Mouse (Mus musculus) E14TG2a.4 (cell line): ENCODE measurements around the gene Pkn3.

Source experiments
- H3K27me3 ChIP-seq: 2 replicates; pipeline ENCODE4 v1.6.1; 2014; ENCODE audit warnings: low read length, control low read depth; ENCODE audit not compliant: insufficient read depth
- H3K36me3 ChIP-seq: 2 replicates; pipeline ENCODE4 v1.6.1; 2014; ENCODE audit warnings: low read length, control low read depth; ENCODE audit not compliant: insufficient read depth
- H3K4me1 ChIP-seq: replicated peaks from 2 replicates; pipeline ENCODE4 v1.6.1; 2014; ENCODE audit warnings: low read depth, low read length, control low read depth
- H3K4me3 ChIP-seq: replicated peaks from 2 replicates; pipeline ENCODE4 v1.5.1; 2014; ENCODE audit warnings: mild to moderate bottlenecking, low read length
- H3K9me3 ChIP-seq: 2 replicates; pipeline ENCODE4 v1.6.1; 2014; ENCODE audit warnings: low read length, control low read depth
- CTCF ChIP-seq: conservative IDR thresholded peaks from 2 replicates; pipeline ENCODE4 v1.5.1; 2014; ENCODE audit warnings: low read length
- NANOG ChIP-seq: IDR thresholded peaks from 2 replicates; pipeline ENCODE4 v1.6.1; 2014; ENCODE audit warnings: borderline replicate concordance, low read length, mixed read lengths
- POU5F1 ChIP-seq: IDR thresholded peaks from 2 replicates; pipeline ENCODE4 v1.6.1; 2014; ENCODE audit warnings: low read length, borderline replicate concordance

Pkn3 gene

DNA sequence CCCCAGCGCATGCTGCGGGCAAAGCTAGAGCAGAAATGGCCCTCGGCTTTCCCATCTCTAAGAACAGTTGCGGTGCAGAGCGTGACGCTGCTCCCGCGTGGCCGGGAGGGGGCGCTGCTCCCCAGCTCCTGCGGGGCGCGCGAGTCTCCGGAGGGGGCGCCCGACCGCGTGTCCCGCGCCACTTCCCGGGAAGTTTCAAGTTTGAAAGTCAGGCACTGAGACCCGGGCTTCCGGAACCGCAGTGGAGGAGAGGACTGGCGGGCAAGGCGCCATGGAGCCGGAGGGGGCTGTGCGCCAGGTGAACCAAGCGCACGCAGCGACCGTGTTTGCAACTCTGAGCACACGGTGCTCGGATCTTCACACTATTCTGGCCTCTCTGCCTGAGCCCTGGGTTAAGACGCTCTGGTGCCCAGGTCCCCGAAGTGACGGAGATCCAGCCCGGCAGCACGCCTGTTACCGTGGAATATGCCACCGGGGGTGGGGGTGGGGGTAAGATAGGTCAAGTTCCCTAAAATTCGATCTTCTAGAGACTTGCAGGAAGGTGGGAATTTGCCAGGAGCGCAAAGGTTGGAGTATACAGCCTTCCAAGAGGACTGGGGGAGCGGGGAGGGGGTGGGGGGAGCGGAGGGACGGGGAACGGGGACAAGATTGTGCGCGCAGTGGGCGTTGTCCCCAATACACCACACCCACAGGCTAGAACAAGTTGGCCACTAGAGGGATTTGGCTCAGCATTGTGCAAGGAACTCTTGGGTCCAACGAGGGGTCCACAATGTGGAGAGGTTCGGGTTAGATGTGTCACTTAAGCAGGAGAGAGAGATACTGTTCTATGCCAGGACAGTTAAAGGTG lies at the start of gene Pkn3:
Pkn3 (plus strand) TSS at position 183 of the 847 bp plus-strand sequence.
- peaks cover 5% of the 10 kb centered on the region; the same call in 1 of the 2 replicates for H3K27me3 ChIP-seq
- no peak for TF ChIP-seq POU5F1
- TF ChIP-seq NANOG, result no peak
- peak; percentile 49 for TF ChIP-seq CTCF
- H3K4me3 ChIP-seq, result peak within 1 kb of the TSS; percentile 91
- H3K4me1 ChIP-seq, result peaks cover 72% of the 10 kb centered on the region
- H3K9me3 ChIP-seq, result no peaks in the 10 kb centered on the region
- peaks cover 48% of the 10 kb centered on the region for H3K36me3 ChIP-seq

- Histone ChIP-seq H3K36me3 (peaks cover 95% of the 10 kb centered on the region), H3K4me3 (no peak overlapping the region), H3K4me1 (peaks cover 27% of the 10 kb centered on the region), H3K27me3 (no peaks in the 10 kb centered on the region), H3K9me3 (no peaks in the 10 kb centered on the region)
- peak; percentile 87 for TF ChIP-seq CTCF
- no peak for TF ChIP-seq NANOG
Observed at GRCm38 (mm10) chr2:30032244-30032846, 45.1 kb upstream of the Pkn3 start.

GRCm38 (mm10) chr2:30032957-30033356 lies 44.5 kb upstream of the Pkn3 start:
- no peak for TF ChIP-seq CTCF
- no peak for TF ChIP-seq NANOG
- TF ChIP-seq POU5F1, result no peak
- Histone ChIP-seq H3K9me3 (no peaks in the 10 kb centered on the region), H3K4me1 (peaks cover 27% of the 10 kb centered on the region), H3K36me3 (peaks cover 95% of the 10 kb centered on the region), H3K27me3 (no peaks in the 10 kb centered on the region), H3K4me3 (no peak overlapping the region)

- no peak for TF ChIP-seq NANOG
- TF ChIP-seq POU5F1, result no peak
- TF ChIP-seq CTCF, result no peak
- Histone ChIP-seq H3K36me3 (peaks cover 74% of the 10 kb centered on the region), H3K9me3 (no peaks in the 10 kb centered on the region), H3K4me1 (peaks cover 55% of the 10 kb centered on the region), H3K4me3 (no peak overlapping the region), H3K27me3 (no peaks in the 10 kb centered on the region)
Observed at GRCm38 (mm10) chr2:30037762-30038161, 39.7 kb upstream of the Pkn3 start.

GRCm38 (mm10) chr2:30038370-30038769 lies 39.1 kb upstream of the Pkn3 start:
- Histone ChIP-seq H3K4me3 (no peak overlapping the region), H3K36me3 (peaks cover 68% of the 10 kb centered on the region), H3K27me3 (no peaks in the 10 kb centered on the region), H3K4me1 (peaks cover 55% of the 10 kb centered on the region), H3K9me3 (no peaks in the 10 kb centered on the region)
- TF ChIP-seq CTCF (no peak), POU5F1 (no peak), NANOG (no peak)

DNA sequence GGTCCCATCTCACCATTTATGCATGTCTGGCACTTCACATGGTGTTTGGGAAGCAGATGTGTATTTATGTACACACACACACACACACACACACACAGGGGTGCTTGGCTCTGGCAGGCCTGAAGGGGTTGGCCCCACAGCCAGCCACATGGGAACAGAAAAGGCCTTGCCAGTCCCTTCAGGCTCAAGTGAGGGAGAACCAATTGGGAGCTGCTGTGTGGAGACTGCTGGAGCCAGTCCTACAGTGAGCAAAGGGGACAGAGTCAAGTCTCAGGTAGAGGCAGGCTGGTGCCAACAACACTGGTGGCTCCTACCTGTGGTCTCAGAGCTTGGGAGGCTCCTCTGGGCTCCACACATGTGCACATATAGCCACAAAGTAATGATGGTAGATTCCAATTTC lies 37.8 kb upstream of the Pkn3 start:
- Histone ChIP-seq H3K36me3 (peaks cover 58% of the 10 kb centered on the region), H3K27me3 (no peaks in the 10 kb centered on the region), H3K4me3 (no peak overlapping the region), H3K9me3 (no peaks in the 10 kb centered on the region), H3K4me1 (peaks cover 60% of the 10 kb centered on the region)
- TF ChIP-seq NANOG (no peak), POU5F1 (no peak), CTCF (no peak)

- Histone ChIP-seq H3K4me3 (peak overlapping the region; percentile 57), H3K36me3 (peaks cover 61% of the 10 kb centered on the region), H3K9me3 (no peaks in the 10 kb centered on the region), H3K4me1 (peaks cover 83% of the 10 kb centered on the region), H3K27me3 (no peaks in the 10 kb centered on the region)
- TF ChIP-seq NANOG (peak; percentile 17; the same call in 1 of the 2 replicates), POU5F1 (no peak), CTCF (peak; percentile 73)
Observed at GRCm38 (mm10) chr2:30042445-30042844, 35.0 kb upstream of the Pkn3 start.

- peaks cover 86% of the 10 kb centered on the region for H3K4me1 ChIP-seq
- no peak overlapping the region for H3K4me3 ChIP-seq
- TF ChIP-seq CTCF, result peak; percentile 22; the same call in 1 of the 2 replicates
- TF ChIP-seq POU5F1, result no peak
- no peak for TF ChIP-seq NANOG
- no peaks in the 10 kb centered on the region for H3K9me3 ChIP-seq
- no peaks in the 10 kb centered on the region for H3K27me3 ChIP-seq
- peaks cover 43% of the 10 kb centered on the region for H3K36me3 ChIP-seq
Observed at GRCm38 (mm10) chr2:30044550-30044949, 32.9 kb upstream of the Pkn3 start.

DNA sequence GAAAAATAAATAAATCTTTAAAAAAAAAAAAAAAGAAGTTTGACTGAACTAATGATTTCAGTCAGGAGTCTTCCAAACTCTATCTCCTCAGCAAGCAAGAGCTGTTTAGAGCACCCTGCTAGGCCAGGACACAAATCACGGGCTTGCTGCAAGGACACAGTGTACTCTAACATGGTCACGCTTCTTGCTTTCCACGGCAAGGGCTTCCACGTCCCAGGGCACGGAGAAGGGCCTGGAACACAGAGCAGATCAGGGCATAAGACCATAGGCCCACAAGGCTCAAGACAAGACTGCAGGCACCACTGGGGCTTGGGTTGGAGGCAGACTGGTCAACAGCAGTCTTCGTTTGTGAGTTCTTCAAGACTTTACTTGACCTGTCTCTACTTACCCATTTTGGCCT lies 30.4 kb upstream of the Pkn3 start:
- H3K4me1 ChIP-seq, result peaks cover 76% of the 10 kb centered on the region
- H3K9me3 ChIP-seq, result no peaks in the 10 kb centered on the region
- H3K4me3 ChIP-seq, result peak overlapping the region; percentile 86
- TF ChIP-seq NANOG (no peak), CTCF (no peak), POU5F1 (no peak)
- no peaks in the 10 kb centered on the region for H3K27me3 ChIP-seq
- H3K36me3 ChIP-seq, result peaks cover 30% of the 10 kb centered on the region
